Mouse (Mus musculus) testis, adult 2 months (tissue): ENCODE measurements around the gene Dnaja3.

Source experiments
- CTCF ChIP-seq: fragments of 200-500 bp; IDR thresholded peaks from 2 replicates; pipeline ENCODE4 v1.5.1; 2012; ENCODE audit warnings: low read depth, mild to moderate bottlenecking, inconsistent platforms, low read length, moderate library complexity; ENCODE audit not compliant: control insufficient read depth, insufficient read depth, insufficient replicate concordance
- POLR2A ChIP-seq: fragments of 200-500 bp; IDR thresholded peaks from 2 replicates; pipeline ENCODE4 v1.6.1; 2012; ENCODE audit warnings: low read depth, mild to moderate bottlenecking, inconsistent platforms, low read length, moderate library complexity; ENCODE audit not compliant: control insufficient read depth

DNA sequence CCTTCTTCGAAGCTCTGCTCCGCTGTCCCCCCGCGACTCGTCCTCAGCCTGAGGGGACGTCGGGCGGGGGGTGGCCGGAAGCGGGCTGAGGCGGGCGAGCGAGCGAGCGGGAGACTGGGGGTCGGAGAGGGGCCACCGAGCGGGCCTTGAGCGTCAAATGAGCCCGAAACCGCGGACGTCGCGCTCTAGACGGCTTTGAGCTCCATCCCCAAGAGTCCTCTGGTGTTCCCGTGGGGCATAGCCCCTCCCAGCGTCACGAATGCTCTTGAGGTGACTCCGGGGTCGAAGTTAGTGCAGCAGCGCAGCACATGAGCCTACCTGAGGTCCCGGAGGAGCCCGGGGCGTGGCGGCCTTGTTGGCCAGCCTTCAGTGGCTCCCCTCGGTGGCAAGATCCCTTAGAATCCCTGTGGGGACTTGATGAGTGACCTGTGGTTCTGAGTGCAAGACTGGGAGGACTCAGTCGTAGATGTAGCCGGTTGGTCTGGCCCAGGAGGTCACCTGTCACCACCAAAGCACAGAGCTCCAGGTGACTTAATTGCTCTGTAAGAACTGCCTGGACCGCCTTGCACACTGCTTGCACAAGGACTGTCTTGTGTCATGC lies 86.8 kb downstream of the Dnaja3 start:
- TF ChIP-seq POLR2A (no peak), CTCF (no peak)
